Mouse (Mus musculus) embryonic stem cell, embryonic (primary cell): ENCODE data around the gene Urb2.

ENCODE experiments used
- CTCF ChIA-PET, 4 experiments: fragments of 300-600 bp in 2 of 4; fragments of 350-600 bp in 2 of 4; sonication (Branson Sonifier 250); formaldehyde crosslinking; loops; one replicate each; lab custom pipeline; 2022; ENCODE audit warnings: inconsistent platforms in 2 of 4; lab: Charles Lee
- POLR2A ChIA-PET, 4 experiments: fragments of 300-600 bp in 2 of 4; fragments of 350-600 bp in 2 of 4; sonication (Branson Sonifier 250); formaldehyde crosslinking; loops; one replicate each; lab custom pipeline; 2022; ENCODE audit warnings: antibody characterized with exemption in 4 of 4, inconsistent platforms in 1 of 4; lab: Charles Lee

Gene Urb2

GRCm38 (mm10) chr8:124080467-124081326, 59.4 kb downstream of the Urb2 start:
- ChIA-PET CTCF (interaction anchor here in 1 of 4 experiments (1.9 kb wide), 1 partner anchor 112 kb away, joined by 5 read pairs; no protein-coding TSS in a partner anchor), POLR2A (interaction anchor here in 2 of 4 experiments (0.6 to 1.6 kb wide), 2 partner anchors 23 to 238 kb away, joined by 4 to 7 read pairs; no protein-coding TSS in a partner anchor)

- CTCF ChIA-PET = no interaction called here
- POLR2A ChIA-PET = no interaction called here
Observed at GRCm38 (mm10) chr8:124082616-124083015, 61.3 kb downstream of the Urb2 start.

- POLR2A ChIA-PET = interaction anchor here in 1 of 4 experiments (1.1 to 1.6 kb wide), 3 partner anchors 10 to 85 kb away, joined by 3 to 4 read pairs (median 3); no protein-coding TSS in a partner anchor
- CTCF ChIA-PET = interaction anchor here in 2 of 4 experiments (1.0 to 1.2 kb wide), 2 partner anchors 60 to 266 kb away, joined by 3 read pairs; no protein-coding TSS in a partner anchor
Observed at GRCm38 (mm10) chr8:124083611-124084010, 62.3 kb downstream of the Urb2 start.

GRCm38 (mm10) chr8:124085668-124086067, 64.4 kb downstream of the Urb2 start:
- ChIA-PET POLR2A (interaction anchor here in 2 of 4 experiments (0.6 to 0.7 kb wide), 3 partner anchors 9 to 134 kb away, joined by 3 to 5 read pairs (median 3); no protein-coding TSS in a partner anchor), CTCF (interaction anchor here in 3 of 4 experiments (0.6 to 1.2 kb wide), 4 partner anchors 10 to 404 kb away, joined by 3 read pairs; no protein-coding TSS in a partner anchor)

GRCm38 (mm10) chr8:124088092-124088613, 66.8 kb downstream of the Urb2 start:
- ChIA-PET POLR2A (interaction anchor here in 3 of 4 experiments (0.5 to 1.1 kb wide), 15 partner anchors 10 to 441 kb away, joined by 3 to 6 read pairs (median 3); no protein-coding TSS in a partner anchor), CTCF (interaction anchor here in 2 of 4 experiments (0.6 to 1.2 kb wide), 4 partner anchors 11 to 227 kb away, joined by 3 read pairs; partner anchors contain the start of gene Nup133 (in 1 of the 2))

- ChIA-PET CTCF (no interaction called here), POLR2A (no interaction called here)
Observed at GRCm38 (mm10) chr8:124089016-124089415, 67.7 kb downstream of the Urb2 start.

GRCm38 (mm10) chr8:124090473-124090872, 69.2 kb downstream of the Urb2 start:
- POLR2A ChIA-PET = interaction anchor here in 2 of 4 experiments (0.6 to 0.7 kb wide), 2 partner anchors 9 to 643 kb away, joined by 4 to 7 read pairs; no protein-coding TSS in a partner anchor
- CTCF ChIA-PET = interaction anchor here in 1 of 4 experiments (0.6 kb wide), 1 partner anchor 91 kb away, joined by 4 read pairs; no protein-coding TSS in a partner anchor
